Mouse (Mus musculus): ENCODE measurements around the gene Tcf7l2.

Gene Tcf7l2

GRCm38 (mm10) chr19:55867255-55867654 is 125.6 kb downstream of the Tcf7l2 start:
- DNase-seq, result no peak

GRCm38 (mm10) chr19:55867905-55868304 is 126.3 kb downstream of the Tcf7l2 start:
- no peak for DNase-seq

GRCm38 (mm10) chr19:55868597-55868996 is 127.0 kb downstream of the Tcf7l2 start:
- DNase-seq, result no peak

- no peak for DNase-seq
Observed at GRCm38 (mm10) chr19:55870825-55871224, 129.2 kb downstream of the Tcf7l2 start.

GRCm38 (mm10) chr19:55871496-55871895 is 129.9 kb downstream of the Tcf7l2 start:
- no peak for DNase-seq

GRCm38 (mm10) chr19:55873221-55873620 is 131.6 kb downstream of the Tcf7l2 start:
- no peak for DNase-seq

- no peak for DNase-seq
Observed at GRCm38 (mm10) chr19:55876501-55876900, 134.9 kb downstream of the Tcf7l2 start.

- DNase-seq, result peak; percentile 78
Observed at GRCm38 (mm10) chr19:55877404-55877915, 135.8 kb downstream of the Tcf7l2 start.

- DNase-seq, result no peak
Observed at GRCm38 (mm10) chr19:55880664-55881359, 139.2 kb downstream of the Tcf7l2 start.

GRCm38 (mm10) chr19:55886536-55886935 is 144.9 kb downstream of the Tcf7l2 start:
- DNase-seq, result no peak

- no peak for DNase-seq
Observed at GRCm38 (mm10) chr19:55891692-55892183, 150.1 kb downstream of the Tcf7l2 start.

- DNase-seq, result no peak
Observed at GRCm38 (mm10) chr19:55893557-55893956, 151.9 kb downstream of the Tcf7l2 start.

- DNase-seq, result no peak
Observed at GRCm38 (mm10) chr19:55894396-55894795, 152.8 kb downstream of the Tcf7l2 start.

GRCm38 (mm10) chr19:55895317-55895716 is 153.7 kb downstream of the Tcf7l2 start:
- peak; percentile 64 for DNase-seq

- no peak for DNase-seq
Observed at GRCm38 (mm10) chr19:55895807-55896420, 154.3 kb downstream of the Tcf7l2 start.

- no peak for DNase-seq
Observed at GRCm38 (mm10) chr19:55896629-55897028, 155.0 kb downstream of the Tcf7l2 start.

- DNase-seq, result no peak
Observed at GRCm38 (mm10) chr19:55902573-55903385, 161.2 kb downstream of the Tcf7l2 start.

GRCm38 (mm10) chr19:55909039-55909438 is 167.4 kb downstream of the Tcf7l2 start:
- DNase-seq, result peak; percentile 60

GRCm38 (mm10) chr19:55911941-55912340 is 170.3 kb downstream of the Tcf7l2 start:
- no peak for DNase-seq

GRCm38 (mm10) chr19:55912813-55913212 is 171.2 kb downstream of the Tcf7l2 start:
- DNase-seq, result no peak

GRCm38 (mm10) chr19:55913585-55913984 is 172.0 kb downstream of the Tcf7l2 start:
- no peak for DNase-seq

- DNase-seq, result peak; percentile 36
Observed at GRCm38 (mm10) chr19:55914614-55915211, 173.1 kb downstream of the Tcf7l2 start.

- peak; percentile 62 for DNase-seq
Observed at GRCm38 (mm10) chr19:55915506-55915905, 173.9 kb downstream of the Tcf7l2 start.
